Mouse (Mus musculus) stomach, postnatal 0 days (tissue): ENCODE data around the gene Olfr317.

Experiments
- CTCF ChIP-seq: IDR thresholded peaks from 2 replicates; pipeline ENCODE4 v1.5.1; 2016; ENCODE audit warnings: antibody characterized with exemption, low read depth, mild to moderate bottlenecking, moderate library complexity
- EP300 ChIP-seq: optimal IDR thresholded peaks from 2 replicates; pipeline ENCODE3; 2016; ENCODE audit warnings: antibody characterized with exemption

- no peak for TF ChIP-seq CTCF
- TF ChIP-seq EP300, result no peak
Measured at GRCm38 (mm10) chr11:58698862-58699261, 40.1 kb downstream of the Olfr317 start, which contains the start of gene Olfr319.
